Mouse (Mus musculus) common myeloid progenitor, adult 5-6 weeks (primary cell): Measurements from ENCODE around the gene Ankrd54. TPM values are rescaled to one million over a fixed set of nuclear protein-coding genes. Genes with fewer than 3 reads are reported as not detected.

Experiments used
- ATAC-seq: replicated peaks from 2 replicates; pipeline ENCODE4 v1.8.0; 2016; ENCODE audit warnings: low read depth, mild to moderate bottlenecking, moderate TSS enrichment, inconsistent platforms; ENCODE audit not compliant: poor library complexity, severe bottlenecking
- total RNA-seq: library from RNA; stranded (forward); fragments of 200-1000, 187-1606 nt; gene quantifications from 2 replicates; pipeline ENCODE4 v1.2.3, GENCODE M21; 2017

The Ankrd54 gene
- total RNA-seq: 12.0 and 18.3 TPM in 2 replicates

DNA sequence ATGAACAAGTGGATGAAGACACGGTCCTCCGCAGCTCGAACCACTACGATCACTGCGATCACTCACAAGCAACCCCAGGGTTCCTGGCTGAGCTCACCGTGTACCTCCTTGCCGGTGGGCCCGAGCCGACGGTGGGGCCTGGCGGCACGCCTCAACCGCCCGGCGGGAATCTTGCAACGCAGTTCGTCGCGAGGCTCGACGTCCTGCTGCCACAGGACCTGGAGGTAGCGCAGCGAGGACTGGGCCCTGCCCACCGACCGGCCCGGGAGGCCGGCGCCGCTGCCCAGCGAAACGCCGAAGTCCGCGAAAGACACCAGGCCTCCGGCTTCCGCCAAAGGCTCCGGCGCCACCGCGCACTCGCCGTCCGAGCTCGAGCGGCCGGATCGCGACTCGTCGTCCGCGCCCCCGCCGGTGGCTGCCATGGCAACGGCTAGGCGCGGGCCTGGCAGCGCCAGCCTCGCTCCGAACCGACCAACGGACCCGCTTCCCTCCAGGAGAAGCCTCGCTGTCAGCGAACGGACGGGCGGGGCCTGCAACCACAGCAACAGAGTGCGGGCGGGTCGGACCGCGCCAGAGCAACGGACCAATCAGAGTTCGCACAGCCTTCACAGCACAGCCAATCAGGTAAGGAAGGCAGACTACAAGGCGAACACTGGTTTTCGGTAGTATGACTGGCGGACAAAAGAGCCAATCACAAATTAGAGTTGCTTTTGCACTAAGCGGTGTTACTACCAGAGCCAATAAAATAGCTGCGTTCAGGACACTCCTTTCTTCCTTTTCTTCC, at the start of gene Ankrd54:
Ankrd54 (minus strand) TSS at position 518 of the 784 bp plus-strand sequence.
- ATAC-seq: peak; percentile 97

DNA sequence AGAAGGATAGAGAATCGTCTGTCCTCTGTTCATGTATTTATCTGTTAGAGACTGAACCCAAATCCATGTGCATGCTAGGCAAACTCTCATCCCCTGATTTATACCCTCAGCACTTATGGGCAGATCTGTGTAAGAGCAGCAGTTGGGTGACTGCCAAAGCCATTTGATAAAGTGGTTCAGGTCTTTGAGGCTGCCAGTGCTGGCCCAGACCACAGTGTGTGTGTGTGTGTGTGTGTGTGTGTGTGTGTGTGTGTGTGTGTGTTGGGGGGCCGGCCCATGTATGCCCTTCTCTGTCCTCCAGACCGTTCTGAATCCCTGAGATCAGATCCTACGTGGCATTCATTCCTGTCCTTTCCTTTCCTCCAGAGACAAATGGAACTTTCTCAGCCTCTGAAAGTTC, 49.1 kb upstream of the Ankrd54 start:
- no peak for ATAC-seq

DNA sequence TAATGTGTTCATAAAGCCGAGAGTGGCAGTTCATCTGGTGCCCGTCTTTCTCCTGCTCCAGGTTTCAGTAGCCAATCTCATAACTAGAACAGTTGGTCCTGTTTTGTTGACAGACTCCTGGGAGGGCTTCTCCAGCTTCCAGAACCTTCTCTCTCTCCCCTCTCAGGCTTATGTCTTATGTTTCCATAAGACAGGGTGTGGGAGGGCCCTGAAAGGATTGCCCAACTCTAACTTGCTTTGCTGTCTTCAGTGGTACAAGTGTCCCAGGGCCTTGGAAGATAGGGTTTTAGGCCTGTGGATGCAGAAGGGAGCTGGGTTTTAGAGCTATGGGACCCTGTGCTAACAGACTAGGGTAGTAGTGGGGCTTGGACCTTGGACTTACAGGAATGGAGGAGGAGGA, 47.8 kb upstream of the Ankrd54 start:
- no peak for ATAC-seq

DNA sequence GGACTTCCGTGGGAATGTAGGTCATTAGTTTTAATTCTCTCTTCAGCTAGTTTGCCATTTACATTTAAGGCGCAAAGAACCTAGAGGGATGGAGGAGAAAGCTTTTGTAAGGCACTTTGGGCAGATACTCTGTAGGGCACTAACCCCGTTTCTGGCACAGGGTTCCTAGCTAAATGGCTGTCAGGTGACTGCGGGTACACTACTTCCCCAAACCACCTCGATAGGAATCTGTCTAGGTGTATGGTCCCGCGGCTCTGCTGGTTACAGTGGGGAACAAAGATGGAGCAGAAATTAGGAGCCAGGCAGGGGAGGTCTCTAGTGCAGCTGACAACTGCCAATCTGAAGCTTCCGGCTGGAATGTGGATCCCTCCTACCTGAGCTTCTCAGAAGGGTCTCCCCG, 47.3 kb upstream of the Ankrd54 start:
- no peak for ATAC-seq

DNA sequence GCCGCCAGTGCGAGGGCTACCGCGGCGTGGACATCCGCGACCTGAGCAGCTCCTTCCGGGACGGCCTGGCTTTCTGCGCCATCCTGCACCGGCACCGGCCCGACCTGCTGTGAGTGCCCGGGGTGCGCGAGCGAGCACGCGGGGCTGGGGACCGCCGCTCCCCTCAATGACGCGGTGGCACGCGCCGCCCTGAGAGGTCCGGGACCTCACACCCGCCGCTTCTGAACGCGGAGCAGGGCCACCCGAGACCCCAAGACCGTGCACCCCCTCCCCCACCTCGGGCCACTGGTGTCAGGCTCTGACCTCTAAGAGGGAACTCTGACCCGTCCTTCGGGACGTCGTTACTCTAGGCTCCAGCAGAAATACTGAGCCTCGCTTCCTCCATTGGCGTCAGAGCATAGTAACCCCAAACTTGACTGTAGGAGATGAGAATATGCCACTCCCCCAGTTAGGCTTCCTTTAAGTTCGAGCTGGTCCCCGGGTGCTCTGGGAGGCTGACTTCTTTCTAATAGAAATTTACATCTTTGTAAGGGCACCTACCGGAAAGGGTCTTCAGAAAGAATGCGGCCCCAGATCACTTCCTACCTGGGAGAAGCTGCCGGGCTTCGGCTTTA, 46.7 kb upstream of the Ankrd54 start:
- ATAC-seq: peak; percentile 43

DNA sequence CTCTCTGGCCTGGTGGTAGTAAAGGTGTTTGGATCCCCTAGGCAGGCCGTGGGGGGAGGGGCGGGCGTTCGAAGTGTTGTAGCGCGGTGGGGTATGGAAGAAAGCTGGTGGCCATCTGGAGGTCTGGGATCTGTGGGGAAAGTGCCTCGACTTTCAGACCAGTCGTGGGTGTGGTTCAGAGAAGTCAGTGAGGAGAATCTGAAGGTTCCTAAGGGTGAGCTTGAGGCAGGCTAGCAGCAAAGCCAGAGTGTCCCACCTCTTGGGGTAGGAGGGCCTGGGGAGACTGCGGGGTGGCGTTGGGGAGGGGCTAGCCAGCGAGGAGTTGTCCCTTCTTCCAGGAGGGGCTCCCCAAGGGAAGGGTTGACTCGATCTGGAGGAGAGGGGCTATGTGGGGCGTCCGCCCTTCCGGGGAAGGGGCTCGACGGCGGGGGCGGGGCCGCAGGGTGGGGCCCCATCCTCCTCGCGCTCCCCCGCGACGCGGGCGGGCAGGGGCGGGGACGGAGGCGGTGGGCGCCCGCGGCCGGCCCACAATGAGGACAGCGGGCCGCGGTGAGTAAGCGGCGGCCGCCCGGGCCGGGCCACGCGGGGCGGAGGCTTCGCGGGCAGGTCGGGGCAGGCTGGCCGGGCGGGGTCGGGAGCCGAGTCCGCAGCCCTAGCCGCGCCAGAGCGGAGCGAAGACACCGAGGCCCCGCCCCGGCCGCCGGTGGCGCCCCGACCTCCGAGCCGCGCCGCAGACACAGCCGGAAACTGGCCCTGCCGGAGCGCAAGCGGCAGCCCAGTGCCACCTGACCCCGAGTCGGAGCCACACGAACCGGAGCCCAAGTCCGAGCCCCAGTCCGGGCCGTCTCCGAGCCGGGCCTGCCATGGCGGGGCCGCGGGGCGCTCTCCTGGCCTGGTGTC, 46.0 kb upstream of the Ankrd54 start, which contains the start of gene Micall1:
Micall1 (plus strand) TSS at position 478 of the 900 bp plus-strand sequence.
- ATAC-seq: no peak; the same call in 1 of the 2 replicates

DNA sequence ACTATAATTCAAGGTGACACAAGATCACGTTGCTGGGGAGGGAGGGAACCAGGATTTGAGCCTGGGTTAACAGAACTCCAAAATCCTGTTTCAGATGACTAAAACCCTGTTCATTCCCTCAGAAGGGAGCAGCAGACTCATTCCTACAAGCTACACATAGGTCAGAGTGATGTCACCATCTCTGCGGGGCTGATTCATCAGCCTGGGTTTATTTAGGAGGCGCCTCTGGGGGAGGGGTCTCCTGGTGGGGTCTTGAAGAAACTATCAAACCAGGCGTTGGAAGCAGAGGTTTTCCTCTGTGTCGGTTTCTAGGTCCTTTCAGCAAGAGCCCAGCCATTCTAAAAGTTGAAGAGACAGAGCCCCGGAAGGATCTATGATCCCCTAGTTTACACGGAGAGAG, 45.3 kb upstream of the Ankrd54 start:
- no peak for ATAC-seq

DNA sequence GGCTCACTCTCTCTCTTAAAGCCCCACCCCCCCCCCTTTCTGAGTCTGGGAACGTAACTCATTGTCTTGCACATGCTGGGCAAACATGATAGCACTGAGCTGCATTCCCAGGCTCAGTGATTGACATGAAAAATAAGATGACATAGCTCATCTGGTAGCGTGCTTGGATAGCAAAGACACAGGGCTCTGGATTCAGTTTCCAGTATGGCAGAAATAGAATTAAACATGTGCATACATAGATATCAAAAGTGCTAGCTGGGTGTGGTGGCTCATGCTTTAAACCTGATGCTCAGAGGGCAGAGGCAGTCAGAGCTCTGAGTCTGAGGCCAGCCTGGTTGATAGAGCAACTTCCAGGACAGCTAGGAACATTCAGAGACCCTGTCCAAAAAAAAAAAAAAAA, 43.1 kb upstream of the Ankrd54 start:
- ATAC-seq: peak; percentile 17; the same call in 1 of the 2 replicates

DNA sequence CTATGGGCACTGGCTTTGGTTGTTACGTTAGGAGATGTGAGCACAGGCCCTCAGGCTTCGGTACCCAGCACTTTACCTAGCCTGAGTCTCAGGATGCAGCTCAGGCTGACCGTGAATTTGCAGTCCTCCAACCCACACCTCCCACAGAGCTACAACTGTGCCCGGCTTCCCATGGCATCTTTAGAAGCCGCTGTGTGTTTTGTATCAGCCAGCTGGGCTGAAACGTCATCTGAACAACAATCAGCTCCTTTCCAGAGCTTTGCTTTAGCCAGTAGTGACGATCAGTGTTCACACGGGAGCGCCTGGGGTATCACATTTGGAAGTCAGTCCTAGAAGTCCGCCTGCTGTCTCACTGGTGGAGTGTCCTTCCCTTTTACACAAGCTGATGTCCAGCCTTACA, 40.6 kb upstream of the Ankrd54 start:
- ATAC-seq: no peak

DNA sequence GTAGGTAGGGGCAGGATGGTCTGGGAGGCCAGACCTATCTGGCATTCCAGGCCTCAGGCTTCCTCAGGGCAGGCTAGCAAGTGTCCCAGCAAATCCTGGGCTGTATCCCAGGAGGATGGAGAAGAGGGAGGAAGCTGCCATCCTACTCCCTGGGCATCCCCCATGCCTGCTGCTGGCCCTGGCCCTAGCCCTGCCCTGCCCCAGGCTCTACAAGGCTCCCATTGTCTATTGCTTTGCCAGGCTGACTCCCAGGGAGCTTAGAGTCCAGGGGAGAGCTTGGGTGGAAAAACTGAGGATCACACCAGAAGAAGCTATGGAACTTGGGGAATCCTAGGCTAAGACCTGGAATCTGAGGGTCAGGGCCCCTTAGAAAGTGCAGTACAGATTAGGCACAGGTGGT, 38.8 kb upstream of the Ankrd54 start:
- ATAC-seq: no peak

DNA sequence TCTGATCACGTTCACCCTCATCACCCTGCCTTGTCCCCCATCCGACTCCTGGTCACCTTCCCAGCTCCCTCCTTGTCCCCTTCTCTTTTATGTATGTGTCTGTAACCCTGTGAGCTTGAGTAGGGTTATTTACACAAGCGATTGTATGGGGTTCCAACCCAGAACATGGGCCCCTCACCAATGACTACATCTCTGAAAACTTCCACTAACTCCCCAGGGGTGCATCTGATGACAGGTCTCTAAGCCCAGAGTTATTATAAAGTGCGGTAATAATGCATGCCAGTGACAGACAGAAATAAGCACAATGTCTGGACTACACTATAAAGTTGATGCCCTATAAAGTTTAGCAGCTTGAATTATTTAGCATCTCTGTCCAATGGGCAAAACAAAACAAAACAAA, 37.7 kb upstream of the Ankrd54 start:
- ATAC-seq: no peak

DNA sequence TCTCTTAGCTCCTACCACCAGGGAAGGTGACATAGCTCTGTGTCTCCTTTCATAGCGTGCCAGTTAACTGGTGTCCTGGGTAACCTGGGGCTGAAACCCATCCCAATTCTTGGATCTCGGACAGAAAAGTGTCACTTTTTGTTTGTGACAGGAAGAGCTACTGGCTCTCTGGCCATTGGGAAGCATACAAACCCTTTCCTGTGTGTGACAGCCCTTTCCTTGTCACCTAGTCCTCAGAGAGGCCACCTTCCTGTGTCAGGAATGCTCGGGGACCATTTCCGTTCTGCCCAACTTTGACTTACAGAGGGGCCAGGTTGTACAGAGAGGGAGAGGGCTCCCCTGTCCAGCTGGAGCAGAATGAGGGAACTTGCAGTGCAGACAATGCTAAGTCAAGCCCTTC, 36.8 kb upstream of the Ankrd54 start:
- no peak for ATAC-seq

DNA sequence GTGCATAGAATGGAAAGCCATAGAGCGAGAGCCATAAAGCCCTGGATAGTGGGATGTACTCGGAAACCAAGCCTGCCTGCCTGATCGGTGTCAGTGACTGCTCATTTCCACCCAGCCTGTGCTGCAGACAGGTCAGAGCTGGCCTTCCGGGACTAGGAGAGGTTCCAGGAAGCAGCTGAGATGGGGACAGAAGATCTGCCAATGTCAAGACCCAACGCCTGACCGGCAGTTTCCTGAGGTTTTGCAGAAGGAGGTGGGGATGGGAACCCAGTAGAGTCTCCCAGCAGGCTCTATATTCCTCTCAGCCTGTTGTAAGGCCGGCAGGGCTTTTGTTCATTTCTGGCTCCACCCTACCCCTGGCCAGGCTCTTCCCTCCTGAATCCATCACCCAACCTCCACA, 36.2 kb upstream of the Ankrd54 start:
- peak; percentile 45; the same call in 1 of the 2 replicates for ATAC-seq

DNA sequence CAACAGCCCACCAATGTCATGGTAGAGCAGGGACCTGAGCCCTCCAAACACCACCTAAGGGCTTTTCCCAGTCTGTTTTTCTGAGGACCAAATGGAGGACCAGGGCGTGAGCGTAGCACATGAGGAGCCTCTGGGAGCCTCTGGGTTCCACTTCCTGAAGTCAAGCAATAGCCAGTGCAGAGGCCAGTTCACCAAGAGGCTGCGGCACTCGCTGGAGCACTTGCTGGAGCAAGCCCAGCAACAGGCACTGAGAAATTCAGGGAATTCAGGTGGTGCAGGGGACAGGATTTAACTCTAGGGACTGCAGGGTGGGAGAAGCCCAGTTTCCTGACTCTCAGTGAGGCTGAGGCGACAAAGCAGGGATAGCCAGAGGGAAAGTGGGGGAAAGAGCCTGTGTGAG, 35.5 kb upstream of the Ankrd54 start:
- no peak for ATAC-seq

DNA sequence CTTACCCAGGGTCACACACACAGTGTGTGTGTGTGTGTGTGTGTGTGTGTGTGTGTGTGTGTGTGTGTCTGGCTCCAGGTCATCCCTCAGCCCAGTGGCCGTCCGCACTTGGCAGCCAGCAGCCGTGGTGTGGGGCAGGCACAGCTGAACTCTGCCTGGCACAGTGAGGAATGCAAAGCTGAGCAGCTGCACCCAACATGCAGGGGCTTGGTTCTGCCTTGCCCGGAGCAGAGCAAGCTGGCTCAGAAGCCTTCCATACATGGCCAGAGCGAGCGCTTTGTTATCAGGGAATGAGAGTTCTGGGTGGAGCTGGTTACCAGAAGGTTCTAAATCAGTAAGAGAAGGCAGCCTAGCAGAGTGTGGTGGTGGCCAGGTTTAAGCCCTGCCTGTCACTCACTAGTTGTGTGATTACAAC, 34.9 kb upstream of the Ankrd54 start:
- ATAC-seq: 0 out of 2 replicates have a peak, but pooled peaks have one; percentile 28

DNA sequence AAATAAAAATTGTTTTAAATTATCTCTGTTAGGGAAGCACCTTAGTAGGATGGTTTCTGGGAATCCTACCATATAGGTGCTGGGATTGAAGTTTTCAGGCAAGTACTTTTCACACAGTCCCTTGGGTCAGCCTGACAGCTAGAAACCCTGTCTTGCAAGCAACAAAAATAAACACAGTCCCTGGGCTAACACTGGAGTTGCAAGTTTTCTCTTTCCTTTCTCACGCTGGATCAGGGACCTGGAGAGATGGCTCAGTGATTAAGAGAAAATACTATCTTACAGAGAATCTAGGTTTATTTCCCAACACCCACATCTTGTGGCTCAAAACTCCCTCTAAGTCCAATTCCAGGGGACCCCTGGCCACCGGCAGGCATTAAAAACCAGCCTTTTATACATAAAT, 34.4 kb upstream of the Ankrd54 start:
- no peak for ATAC-seq

DNA sequence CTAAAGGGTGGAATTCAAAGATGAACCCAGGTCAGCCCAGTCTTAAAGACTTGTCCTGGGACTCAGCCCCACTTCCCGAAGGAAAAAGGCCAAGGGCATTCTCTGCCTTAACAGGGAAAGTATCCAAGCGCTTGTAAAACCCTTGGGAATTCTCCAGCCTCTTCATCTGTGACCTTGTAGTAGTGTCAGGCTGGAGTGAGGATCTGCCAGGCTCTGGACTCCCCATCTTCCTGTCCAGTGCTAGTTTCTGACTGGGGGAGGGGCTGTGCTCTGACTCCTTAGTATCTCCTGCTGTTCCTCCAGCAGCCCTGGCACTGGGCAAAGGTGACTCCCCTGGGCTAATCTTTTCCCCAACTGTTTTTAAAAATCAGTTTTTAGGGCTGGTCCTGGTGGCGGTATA, 33.9 kb upstream of the Ankrd54 start:
- no peak for ATAC-seq

DNA sequence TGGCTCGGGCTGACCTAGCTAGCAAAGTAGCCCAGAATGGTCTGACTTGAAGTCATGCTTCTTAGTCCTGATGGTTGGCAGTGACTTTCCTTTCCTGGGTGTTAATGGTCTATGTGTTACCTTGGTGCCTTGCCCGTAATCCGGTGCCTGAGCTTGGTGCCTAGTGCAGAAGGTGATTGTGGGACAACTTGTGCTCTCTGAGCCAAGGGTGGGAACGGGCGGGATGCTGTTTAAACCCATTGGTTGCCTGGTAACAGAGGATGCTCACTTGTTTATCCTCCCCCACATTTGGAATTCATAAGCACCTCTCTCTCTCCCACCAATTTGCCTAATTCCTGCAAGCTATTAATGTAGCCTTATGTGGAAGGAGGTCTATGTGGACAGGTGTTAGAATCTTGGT, 32.8 kb upstream of the Ankrd54 start:
- ATAC-seq: no peak

DNA sequence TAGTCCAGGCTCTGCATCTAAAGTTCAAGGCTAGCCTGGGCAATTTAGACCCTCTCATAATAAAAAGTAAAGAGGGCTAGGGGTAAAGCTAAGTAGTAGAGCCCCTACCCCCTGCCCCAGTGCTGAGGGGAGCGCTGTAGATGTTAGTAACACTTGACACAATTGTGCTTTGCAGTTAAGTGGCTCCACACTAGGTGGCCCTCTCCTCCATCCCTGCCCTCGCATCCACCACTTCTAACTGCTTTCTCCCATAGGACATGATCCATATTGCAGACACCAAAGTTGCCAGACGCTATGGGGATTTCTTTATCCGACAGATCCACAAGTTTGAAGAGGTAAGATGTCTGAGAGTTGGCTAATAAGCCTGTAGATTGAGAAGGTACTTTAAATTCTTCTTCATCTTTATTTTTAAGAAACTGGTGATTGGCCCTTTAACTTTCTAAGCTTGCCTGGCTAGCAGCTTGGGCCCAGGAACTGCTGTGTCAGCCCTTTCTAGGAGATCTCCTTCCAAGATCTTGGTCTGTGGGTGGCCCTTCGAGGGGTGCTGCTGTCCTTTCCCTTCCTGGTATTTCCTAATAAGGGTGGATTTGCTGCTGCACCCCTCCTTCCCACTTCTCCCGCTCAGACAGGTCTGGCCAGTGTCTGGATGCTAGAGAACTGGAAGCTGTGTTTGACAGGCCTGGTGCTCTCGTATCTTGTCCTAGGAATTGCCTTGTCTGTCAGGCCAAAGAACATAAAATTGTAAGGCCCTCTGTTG, 30.6 kb upstream of the Ankrd54 start:
- ATAC-seq: no peak

DNA sequence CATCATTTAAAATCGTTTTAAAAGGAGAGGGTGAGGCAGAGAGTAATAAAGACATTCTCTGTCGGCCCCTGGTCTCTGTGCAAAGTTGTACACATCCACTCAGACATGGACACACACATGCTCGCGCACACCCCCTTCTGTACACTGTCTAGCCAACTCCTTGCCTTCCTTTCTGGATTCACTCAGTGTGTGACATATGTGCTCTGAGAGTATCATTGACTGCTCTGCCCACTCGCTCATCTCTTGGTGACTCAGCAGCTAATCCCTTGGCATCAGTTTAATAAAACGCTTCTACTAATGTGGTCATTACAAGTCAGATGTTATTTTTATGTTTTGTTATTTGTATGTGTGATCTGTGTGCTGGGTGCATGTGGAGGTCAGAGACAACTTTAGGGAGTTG, 29.6 kb upstream of the Ankrd54 start:
- ATAC-seq: no peak
